Mouse (Mus musculus) embryonic fibroblast, embryonic 13.5 days (primary cell): ENCODE measurements at regions not wholly inside any gene's neighbourhood (a gene's known extent, or its start where the extent isn't known, plus 50 kb on each side); places are given as distances from the start of the nearest gene placed in this dataset.

Experiments used
- CTCF ChIP-seq: IDR thresholded peaks from 2 replicates; pipeline ENCODE4 v1.5.1; 2011; ENCODE audit warnings: mild to moderate bottlenecking, control low read depth, low read length, moderate library complexity, borderline replicate concordance; ENCODE audit not compliant: insufficient read depth
- POLR2A ChIP-seq: IDR thresholded peaks from 2 replicates; pipeline ENCODE4 v1.6.1; 2011; ENCODE audit warnings: low read depth, mild to moderate bottlenecking, control low read depth, low read length, moderate library complexity

- TF ChIP-seq CTCF (no peak), POLR2A (no peak)
Observed at GRCm38 (mm10) chr13:42446921-42447320, 145.6 kb downstream of the Edn1 start.
